Mouse (Mus musculus) brain, adult 2 months (tissue): Measurements from ENCODE around the gene Hist1h2ao.
A peak's percentile ranks its signal among the peaks of the same experiment; 100 is the strongest.
"Not testable (repeated sequence)": the region's sequence is repeated elsewhere in the genome, so short reads cannot be mapped to it uniquely, and the experiment has no call there.

Experiments
- DNase-seq: peaks from one replicate; pipeline ENCODE4 v3.0.0; 2011; ENCODE audit warnings: low read depth, low spot score

Gene Hist1h2ao

DNA sequence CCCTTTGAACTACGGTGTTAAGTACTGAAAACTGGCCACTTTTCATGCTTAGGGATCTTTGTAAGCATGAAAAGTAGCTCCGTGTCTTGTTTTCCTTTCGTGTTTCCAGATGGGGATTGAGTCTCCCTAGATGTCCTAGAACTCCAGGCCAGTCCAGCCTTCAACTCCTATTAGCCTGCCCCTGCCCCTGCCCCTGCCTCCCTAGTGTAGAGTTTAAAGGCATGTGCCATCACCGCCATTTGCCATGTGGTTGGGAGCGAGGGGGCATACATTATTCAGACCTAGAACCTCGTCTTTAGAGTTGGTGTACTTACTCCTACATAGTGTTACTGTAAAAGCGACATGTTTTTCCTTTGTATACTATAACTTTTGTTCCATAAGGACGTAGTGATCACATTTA lies 809 bp downstream of the Hist1h2ao start:
- DNase-seq = not testable (repeated sequence)

DNA sequence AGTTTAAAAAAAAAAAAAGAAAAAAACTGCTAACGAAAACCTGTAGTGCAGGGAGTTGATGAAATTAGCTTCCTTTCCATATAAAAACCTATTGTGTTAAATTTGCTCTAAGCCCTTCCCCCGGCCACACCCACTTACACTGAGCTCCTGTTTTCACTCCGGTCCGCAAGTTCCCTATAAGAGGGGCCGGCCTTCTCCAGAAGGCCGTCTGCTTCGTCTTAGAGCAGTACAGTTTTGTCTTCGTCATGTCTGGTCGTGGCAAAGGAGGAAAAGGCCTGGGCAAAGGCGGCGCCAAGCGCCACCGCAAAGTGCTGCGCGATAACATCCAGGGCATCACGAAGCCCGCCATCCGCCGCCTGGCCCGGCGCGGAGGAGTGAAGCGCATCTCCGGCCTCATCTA lies 1.3 kb downstream of the Hist1h2ao start, which contains the start of gene Hist1h4m:
Hist1h4m (plus strand) TSS at position 208 of the 400 bp plus-strand sequence.
- DNase-seq = not testable (repeated sequence)

DNA sequence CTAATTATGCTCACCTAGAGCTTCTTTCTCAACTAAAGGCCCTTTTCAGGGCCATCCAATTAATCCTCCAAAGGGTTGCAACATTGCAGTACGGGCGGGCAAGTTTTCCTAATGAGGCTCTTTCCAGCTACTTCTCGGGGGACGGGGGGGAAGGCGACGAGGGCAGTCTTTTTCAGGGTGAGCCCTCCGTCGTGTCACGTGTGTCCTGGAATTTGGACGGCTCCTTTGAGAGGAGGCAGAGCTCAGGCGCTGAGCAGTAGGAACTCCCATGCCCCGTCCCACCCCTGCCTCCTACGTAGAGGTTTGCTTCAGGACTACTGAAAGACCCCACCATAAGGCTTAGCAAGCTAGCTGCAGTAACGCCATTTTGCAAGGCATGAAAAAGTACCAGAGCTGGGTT lies 1.8 kb downstream of the Hist1h2ao start:
- not testable (repeated sequence) for DNase-seq

DNA sequence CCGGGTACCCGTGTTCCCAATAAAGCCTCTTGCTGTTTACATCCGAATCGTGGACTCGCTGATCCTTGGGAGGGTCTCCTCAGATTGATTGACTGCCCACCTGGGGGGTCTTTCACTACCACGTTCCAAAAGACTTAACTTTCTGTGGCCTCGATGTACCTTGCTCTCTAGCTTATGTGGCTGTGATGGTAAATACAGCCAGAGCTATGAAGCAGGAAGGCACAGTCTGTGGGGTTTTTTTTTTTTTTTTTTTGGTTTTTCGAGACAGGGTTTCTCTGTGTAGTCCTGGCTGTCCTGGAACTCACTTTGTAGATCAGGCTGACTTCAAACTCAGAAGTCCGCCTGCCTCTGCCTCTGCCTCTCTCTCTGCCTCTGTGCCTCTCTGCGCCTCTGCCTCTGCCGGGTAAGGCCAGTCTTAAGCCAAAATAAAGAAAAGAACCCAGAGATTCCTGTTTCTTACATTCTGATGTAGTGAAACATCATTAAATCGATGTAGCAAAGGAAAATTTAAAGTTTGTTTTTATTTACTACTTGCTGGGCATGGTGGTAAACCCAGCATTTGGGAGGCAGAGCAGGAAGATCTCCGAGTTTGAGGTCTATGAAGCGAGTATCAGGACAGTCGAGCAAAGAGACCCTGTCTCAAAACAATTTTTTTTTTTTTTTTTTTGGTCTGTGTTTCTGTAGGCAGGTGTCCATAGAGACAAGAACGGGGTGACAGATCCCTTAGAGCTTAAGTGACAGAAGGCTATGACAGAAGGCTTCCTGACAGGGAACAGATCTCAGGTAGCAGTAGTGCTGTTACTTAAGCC lies 10.0 kb downstream of the Hist1h2ao start:
- not testable (repeated sequence) for DNase-seq

DNA sequence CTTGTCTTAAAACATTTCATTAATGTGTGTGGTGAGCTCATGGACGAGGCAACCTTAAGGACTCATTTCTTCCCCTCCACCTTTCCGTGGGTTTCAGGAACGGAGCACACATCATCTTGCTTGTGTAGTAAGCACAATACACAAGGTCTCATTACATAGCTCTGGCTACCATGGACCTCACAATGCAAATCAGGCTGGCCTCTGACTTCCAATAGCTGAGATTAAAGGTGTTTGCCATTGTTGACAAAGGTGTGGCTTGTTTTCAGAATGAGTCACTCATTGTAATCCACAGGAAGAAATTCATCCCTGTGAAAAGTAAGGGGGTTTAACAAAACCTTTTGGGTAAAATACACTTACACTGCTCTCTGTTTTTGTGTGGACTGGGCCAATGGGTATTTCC lies 18.2 kb downstream of the Hist1h2ao start:
- no peak for DNase-seq

DNA sequence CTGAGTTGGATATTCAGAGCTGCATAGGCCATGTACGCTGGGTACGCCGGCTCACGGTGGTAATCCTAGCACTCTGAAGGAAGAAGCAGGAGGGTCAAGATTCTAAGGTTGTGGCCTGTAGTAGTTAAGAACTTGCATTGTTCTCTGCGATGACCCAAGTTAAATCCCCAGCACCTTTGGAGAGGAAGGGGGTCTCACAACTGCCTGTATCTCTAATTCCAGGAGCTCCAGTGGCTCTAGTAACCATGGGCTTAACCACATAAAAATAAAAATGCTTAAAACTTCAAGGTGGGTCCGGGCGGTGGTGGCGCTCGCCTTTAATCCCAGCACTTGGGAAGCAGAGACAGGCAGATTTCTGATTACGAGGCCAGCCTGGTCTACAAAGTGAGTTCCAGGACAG lies 20.1 kb downstream of the Hist1h2ao start:
- DNase-seq = no peak

DNA sequence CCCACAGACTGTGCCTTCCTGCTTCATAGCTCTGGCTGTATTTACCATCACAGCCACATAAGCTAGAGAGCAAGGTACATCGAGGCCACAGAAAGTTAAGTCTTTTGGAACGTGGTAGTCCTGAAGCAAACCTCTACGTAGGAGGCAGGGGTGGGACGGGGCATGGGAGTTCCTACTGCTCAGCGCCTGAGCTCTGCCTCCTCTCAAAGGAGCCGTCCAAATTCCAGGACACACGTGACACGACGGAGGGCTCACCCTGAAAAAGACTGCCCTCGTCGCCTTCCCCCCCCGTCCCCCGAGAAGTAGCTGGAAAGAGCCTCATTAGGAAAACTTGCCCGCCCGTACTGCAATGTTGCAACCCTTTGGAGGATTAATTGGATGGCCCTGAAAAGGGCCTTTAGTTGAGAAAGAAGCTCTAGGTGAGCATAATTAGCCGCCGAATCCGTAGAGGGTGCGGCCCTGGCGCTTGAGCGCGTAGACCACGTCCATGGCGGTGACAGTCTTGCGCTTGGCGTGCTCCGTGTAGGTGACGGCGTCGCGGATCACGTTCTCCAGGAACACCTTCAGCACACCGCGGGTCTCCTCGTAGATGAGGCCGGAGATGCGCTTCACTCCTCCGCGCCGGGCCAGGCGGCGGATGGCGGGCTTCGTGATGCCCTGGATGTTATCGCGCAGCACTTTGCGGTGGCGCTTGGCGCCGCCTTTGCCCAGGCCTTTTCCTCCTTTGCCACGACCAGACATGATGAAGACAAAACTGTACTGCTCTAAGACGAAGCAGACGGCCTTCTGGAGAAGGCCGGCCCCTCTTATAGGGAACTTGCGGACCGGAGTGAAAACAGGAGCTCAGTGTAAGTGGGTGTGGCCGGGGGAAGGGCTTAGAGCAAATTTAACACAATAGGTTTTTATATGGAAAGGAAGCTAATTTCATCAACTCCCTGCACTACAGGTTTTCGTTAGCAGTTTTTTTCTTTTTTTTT lies 21.4 kb downstream of the Hist1h2ao start, which contains the start of gene Hist1h4n:
Hist1h4n (minus strand) TSS at position 779 of the 977 bp plus-strand sequence.
- DNase-seq = not testable (repeated sequence)

DNA sequence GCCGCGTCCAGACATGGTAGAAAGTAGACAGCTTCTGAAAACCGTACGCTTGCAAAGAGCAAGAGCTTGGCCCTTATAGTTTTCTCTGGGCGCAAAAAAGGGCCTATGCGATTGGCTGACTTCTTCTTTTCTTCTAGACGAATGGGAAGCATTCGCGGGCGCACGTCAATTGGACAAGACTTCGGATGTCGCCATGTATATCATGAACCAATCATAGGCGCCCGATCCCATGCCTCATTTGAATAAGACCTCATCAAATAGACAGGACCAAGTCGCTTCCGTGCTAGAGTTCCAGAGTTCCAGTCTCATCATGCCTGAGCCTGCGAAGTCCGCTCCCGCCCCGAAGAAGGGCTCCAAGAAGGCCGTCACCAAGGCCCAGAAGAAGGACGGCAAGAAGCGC lies 23.2 kb downstream of the Hist1h2ao start, which contains the start of the genes Hist1h2ap and Hist1h2br:
Hist1h2ap (minus strand) TSS at position 47 of the 400 bp plus-strand sequence.
Hist1h2br (plus strand) TSS at position 283 of the 400 bp plus-strand sequence.
- DNase-seq = not testable (repeated sequence)

DNA sequence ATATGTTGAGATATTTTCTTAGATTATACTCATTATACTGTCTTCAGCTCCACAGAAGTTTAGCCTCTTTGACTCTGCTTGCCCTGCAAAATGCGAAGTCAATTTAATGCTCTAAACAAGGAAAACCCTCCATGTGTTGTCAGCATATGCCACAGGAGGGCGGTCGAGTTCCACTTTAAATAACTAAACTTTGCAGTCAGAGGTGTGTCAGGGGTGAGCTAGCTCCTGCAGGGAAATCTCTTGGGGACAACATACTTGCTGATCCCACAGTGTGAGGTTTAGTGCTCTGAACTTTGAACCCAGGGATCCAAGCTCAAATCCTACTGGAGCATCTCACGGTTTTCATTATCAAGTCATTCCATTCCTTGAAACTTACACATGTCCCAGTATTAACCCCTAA lies 30.2 kb downstream of the Hist1h2ao start:
- not testable (repeated sequence) for DNase-seq

DNA sequence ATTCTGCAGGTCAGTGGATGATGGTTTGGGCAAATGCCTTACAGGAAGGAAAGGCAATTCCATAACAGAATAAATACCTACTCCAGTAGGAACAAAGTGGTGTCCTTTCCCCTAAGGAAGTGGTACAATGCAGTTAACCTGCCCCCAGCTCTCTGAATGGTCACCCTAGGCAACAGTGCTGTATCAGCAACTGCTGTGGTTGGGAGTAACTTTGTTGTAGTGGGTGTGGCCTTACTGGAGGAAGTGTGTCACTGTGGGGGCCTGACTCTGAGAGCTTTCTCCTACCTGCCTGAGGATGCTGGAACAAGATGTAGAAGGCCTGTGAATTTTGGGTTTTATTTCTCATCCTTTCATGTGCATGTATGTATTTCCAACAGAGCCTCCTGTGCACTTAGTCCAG lies 36.1 kb downstream of the Hist1h2ao start:
- DNase-seq = not testable (repeated sequence)

DNA sequence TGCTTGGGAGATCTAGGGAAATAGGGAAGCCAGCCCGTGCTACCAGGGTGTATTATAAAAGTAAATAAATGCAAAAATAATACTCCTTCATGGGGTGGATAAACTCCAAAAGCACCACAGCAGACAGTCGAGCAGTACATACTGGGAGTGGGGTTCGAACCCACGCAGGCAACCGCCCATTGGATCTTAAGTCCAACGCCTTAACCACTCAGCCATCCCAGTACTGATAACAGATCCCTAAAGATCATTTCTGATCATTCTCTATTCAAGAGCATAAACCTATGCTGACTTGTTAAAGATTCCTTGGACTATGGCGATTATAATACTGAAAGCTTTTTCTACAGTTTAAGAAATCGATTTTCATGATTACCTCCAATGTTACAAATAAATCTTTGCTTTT lies 37.6 kb downstream of the Hist1h2ao start:
- DNase-seq = peak; percentile 38

DNA sequence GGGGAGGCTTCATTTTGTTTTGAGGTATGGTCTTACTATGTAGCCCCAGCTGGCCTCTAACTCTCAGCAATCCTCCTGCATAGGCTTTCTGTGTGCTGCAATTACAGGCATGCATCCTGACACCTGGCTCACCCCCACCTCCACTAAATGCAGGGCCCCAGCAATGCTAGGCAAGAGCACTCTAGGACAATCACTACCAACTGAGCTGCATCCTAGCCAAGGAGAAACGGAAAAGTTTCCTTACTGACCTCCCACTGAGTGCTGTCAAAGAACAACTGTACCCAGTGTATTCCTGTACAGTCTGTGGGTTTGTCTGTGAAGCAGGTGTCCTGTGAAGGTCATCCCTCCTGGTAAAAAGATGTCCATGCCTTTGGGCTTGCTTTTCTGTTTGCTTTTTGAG lies 40.4 kb downstream of the Hist1h2ao start:
- not testable (repeated sequence) for DNase-seq

DNA sequence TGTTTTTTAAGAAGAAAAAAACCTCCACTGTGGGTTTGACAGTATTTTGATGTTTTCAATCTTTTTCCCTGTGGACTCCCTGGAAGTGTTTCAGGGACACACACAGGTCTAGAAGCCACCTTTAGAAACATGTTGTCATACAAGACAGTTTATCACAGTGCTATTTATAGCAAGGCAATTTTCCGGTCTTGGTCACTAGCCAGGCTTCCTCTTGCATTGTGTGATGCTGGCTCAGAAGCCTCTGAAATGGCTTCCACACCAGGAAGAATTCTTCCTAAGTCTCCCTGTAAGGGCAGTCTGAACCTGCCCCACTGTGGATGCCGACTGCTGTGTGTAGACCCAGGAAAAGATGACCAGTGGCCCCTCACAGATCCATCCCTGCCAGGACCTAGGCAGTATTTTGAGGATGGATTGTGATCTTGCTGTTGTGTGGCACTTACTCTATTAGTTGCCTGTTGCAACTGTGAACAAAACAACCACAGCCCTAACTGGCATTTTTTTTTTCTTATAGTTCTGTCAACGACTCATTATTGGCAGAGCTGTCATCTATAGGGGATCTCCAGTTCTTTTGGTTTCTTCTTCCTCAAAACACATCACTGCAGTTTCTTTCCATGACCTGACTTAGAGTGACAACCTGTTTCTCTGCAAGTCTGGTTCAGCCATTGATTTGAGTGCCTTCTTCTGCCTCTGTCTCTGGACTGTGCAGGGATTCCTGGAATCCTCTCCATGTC lies 42.1 kb downstream of the Hist1h2ao start:
- peak; percentile 8 for DNase-seq

DNA sequence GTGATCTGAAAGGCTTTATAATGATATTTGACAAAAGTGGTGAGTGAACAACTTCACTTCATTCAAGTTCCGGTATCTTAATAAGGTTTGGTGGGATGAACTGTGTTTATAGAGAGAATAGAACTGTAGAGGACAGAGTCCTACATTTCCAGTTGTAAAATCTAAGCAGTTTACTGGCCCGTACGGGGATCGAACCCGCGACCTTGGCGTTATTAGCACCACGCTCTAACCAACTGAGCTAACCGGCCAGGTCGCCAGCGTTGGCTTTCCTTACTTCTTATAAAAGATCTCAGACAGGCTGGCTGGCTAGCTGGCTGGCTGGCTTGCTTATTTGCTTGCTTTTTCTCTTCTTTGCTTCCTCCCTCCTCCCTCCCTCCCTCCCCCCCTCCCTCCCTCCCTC lies 44.9 kb downstream of the Hist1h2ao start:
- peak; percentile 82 for DNase-seq

DNA sequence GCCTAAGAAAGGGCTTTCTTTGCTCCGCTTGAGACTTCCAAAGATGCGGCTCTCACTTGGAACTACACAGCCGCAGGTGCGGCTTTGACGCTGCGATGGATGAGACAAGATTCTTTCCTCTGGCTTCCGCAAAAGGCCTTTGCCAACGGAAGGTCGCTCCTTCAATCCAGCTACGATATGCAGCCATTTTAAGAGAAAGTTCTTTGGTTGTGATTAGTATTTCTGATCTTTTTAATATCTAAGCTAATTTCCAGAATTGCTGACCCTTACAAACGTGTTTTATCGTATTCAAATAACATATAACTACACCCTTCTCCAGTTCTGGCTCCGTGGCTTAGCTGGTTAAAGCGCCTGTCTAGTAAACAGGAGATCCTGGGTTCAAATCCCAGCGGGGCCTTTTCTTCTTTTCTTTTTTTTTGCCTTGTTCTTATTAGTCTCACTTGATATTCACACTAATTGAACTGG lies 45.5 kb downstream of the Hist1h2ao start:
- peak; percentile 86 for DNase-seq
